Mouse (Mus musculus): ENCODE data around the gene Cmbl. TPM values are rescaled to one million over a fixed set of nuclear protein-coding genes. Genes with fewer than 3 reads are reported as not detected.

The Cmbl gene
- polyA plus RNA-seq, 1 experiment from 2014 or later: 5.9 TPM

DNA sequence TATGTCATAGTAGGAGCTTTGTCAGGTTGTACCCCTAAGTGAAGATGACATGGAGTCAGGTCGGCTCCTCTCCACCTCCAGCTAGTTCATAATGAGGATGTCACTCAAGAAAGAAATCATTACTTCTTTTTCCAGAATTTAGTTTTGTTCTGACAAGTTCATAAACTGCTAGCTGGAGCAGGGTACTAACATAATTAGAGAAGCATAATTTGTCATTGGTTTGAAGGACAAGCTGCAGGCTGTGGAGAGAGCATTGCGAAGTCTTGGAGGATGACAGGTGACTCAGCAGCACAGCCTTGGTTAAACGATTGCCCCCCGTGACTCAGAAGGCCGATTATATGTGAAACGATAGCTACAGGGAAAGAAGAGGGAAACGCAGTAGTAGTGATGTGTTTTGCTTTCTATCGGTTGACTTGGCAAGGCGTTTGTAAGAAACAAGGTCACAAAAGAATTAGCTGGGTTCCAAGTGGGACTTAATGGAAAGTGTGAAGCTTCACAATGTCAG, 71.0 kb downstream of the Cmbl start:
- no peak overlapping the region for H3K4me2 ChIP-seq (replicated peaks; ENCODE audit: low read depth, low read length)
- no peak overlapping the region for H3K27ac ChIP-seq (ENCODE audit: low read depth, low read length)
- H3K4me3 ChIP-seq (ENCODE audit: low read length): no peak overlapping the region
- no peaks in the 10 kb centered on the region for H3K27me3 ChIP-seq (ENCODE audit: control insufficient read depth, insufficient read depth, low read length)
- H3K4me1 ChIP-seq (ENCODE audit: control insufficient read depth, insufficient read depth, low read length): 0 out of 2 replicates have a peak, but pooled peaks cover 4% of the 10 kb centered on the region
- H3K36me3 ChIP-seq (ENCODE audit: control insufficient read depth, insufficient read depth, low read length): no peaks in the 10 kb centered on the region
- H3K9ac ChIP-seq (ENCODE audit: low read depth, low read length): no peak overlapping the region
- peaks cover 4% of the 10 kb centered on the region for H3K9me3 ChIP-seq (ENCODE audit: control insufficient read depth, low read length)
- no peak for ATAC-seq (ENCODE audit: low FRiP score, low TSS enrichment)
- WGBS: 61% methylated on average over 9 of the region's 9 CpGs

Other genes with a start within 250 kb of the Cmbl start
- gene Ankrd33b, start 197.7 kb upstream of the Cmbl start, polyA plus RNA-seq (2014; fragmentation: Nextera tagmentation; extraction: Ambion mirVana): 2.1 and 3.7 TPM in 2 replicates
- 3.8 and 3.9 TPM in 2 replicates for gene Ropn1l, start 111.7 kb upstream of the Cmbl start, polyA plus RNA-seq (2014; fragmentation: Nextera tagmentation; extraction: Ambion mirVana)
- 21.5 and 42.4 TPM in 2 replicates for gene March6, start 34.3 kb upstream of the Cmbl start, polyA plus RNA-seq (2014; fragmentation: Nextera tagmentation; extraction: Ambion mirVana)
- 639 and 654 TPM in 2 replicates for gene Cct5, start 36.4 kb downstream of the Cmbl start, polyA plus RNA-seq (2014; fragmentation: Nextera tagmentation; extraction: Ambion mirVana)
- 12.3 and 13.1 TPM in 2 replicates for gene Fam173b, start 36.5 kb downstream of the Cmbl start, polyA plus RNA-seq (2014; fragmentation: Nextera tagmentation; extraction: Ambion mirVana)

All from kidney, embryonic 14.5 days (tissue).